26 mouse cellular contexts compared by ENCODE assay signal in the genomic region with DNA sequence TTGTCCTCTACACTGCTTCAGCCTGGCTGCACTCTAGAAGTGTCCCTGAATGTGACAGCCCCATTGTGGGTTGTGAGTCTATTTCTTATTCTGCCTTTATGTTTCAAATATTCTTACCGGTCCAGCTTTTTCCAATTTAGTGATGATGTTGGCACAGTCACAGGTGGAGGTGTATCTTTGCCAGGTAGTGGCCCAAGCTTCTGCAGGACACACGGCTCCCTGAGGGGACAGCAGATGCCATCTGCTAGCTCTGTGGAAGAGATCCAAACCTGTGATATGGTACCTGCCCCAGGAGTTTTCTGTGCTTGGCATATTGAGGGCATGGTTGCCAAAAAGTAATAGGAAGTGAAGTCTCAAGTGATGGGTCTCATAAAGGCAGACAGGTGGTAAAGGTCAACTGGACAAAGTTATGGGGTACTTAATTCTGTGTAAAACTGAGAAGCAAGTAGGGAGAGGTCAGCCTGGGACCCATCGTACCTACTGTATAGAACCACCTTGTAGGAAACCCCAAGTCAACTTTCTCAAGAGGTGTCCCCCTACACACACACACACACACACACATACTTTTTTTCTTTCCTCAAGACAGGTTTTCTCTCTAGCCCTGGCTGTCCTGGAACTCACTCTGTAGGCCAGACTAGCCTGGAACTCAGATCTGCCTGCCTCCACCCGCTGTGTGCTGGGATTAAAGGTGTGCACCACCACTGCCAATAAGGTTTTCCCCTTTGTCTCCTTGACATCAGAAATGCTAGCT. TPM values are rescaled to one million over a fixed set of nuclear protein-coding genes. Genes with fewer than 3 reads are reported as not detected.
DNase-seq lines count a peak whose midpoint lies in the region; ATAC-seq and TF ChIP-seq lines count a peak whose summit lies in the region.
"Had no signal": no experiment of that assay in that cellular context is flagged by ENCODE, and none has a peak within 500 bp of the region (broad histone marks: within the 10 kb centered on the region; RNA-seq: fewer than 3 reads in every experiment).

No protein-coding gene starts in this region.

- no peaks in the 10 kb centered on the region for H3K27me3 ChIP-seq in liver, embryonic 15.5 days
- H3K27me3 ChIP-seq in liver, postnatal 0 days (ENCODE audit: insufficient read depth, low read length): no peaks in the 10 kb centered on the region
- no peaks in the 10 kb centered on the region for H3K27me3 ChIP-seq in cerebellum, adult 2 months (ENCODE audit: control insufficient read depth, insufficient read depth, low read length)
- H3K27me3 ChIP-seq: CH12.LX; embryonic facial prominence, embryonic 15.5 days; forebrain, embryonic 12.5 days; heart, embryonic 13.5 days; hindbrain, embryonic 15.5 days; neural tube, embryonic 12.5 days had no signal

- TF ChIP-seq EP300 in liver, postnatal 0 days (IDR thresholded peaks at IDR 0.05; ENCODE audit: low read depth): no peak

- no peaks in the 10 kb centered on the region for H3K9me3 ChIP-seq in liver, embryonic 15.5 days (replicated peaks)
- H3K9me3 ChIP-seq in liver, postnatal 0 days (ENCODE audit: low read length): no peaks in the 10 kb centered on the region
- H3K9me3 ChIP-seq: embryonic facial prominence, embryonic 10.5 days; embryonic facial prominence, embryonic 15.5 days; forebrain, embryonic 12.5 days; heart, embryonic 13.5 days; hindbrain, embryonic 15.5 days; neural tube, embryonic 12.5 days had no signal

- no peak overlapping the region for H3K4me2 ChIP-seq in liver, embryonic 15.5 days
- H3K4me2 ChIP-seq in liver, postnatal 0 days (ENCODE audit: low read depth, low read length): no peak overlapping the region
- H3K4me2 ChIP-seq: embryonic facial prominence, embryonic 15.5 days; forebrain, embryonic 12.5 days; heart, embryonic 13.5 days; hindbrain, embryonic 15.5 days; neural tube, embryonic 12.5 days had no signal

- no peak for TF ChIP-seq POLR2A in cerebellum, adult 2 months (IDR thresholded peaks at IDR 0.05; ENCODE audit: borderline replicate concordance, insufficient read depth, low read length)

- no peak for DNase-seq in cerebellum, postnatal 4 days (ENCODE audit: low spot score in 2 of 2)
- DNase-seq in liver, postnatal 0 days: no peak
- DNase-seq in cerebellum, adult 2 months: peak; percentile 92 to 97
- peak; percentile 87 to 93 for DNase-seq in cerebellum, postnatal 14 days
- no peak for DNase-seq in kidney, adult 9 months
- no peak for DNase-seq in right cerebral cortex, postnatal 14 days
- DNase-seq: adrenal gland, adult 8-10 months; forebrain, postnatal 0 days; gastrocnemius, postnatal 10 days; heart, postnatal 10 days; kidney, adult 18-20 months; kidney, postnatal 36 days; lung, adult 18-20 months; lung, postnatal 4 days had no signal

- no peak overlapping the region for H3K9ac ChIP-seq in liver, embryonic 15.5 days
- no peak overlapping the region for H3K9ac ChIP-seq in liver, postnatal 0 days (replicated peaks)
- H3K9ac ChIP-seq: embryonic facial prominence, embryonic 15.5 days; forebrain, embryonic 12.5 days; forebrain, postnatal 0 days; heart, embryonic 13.5 days; hindbrain, embryonic 15.5 days; neural tube, embryonic 12.5 days had no signal

- no peak for TF ChIP-seq CTCF in liver, postnatal 0 days (IDR thresholded peaks at IDR 0.05; ENCODE audit: low read depth)
- no peak for TF ChIP-seq CTCF in cerebellum, adult 2 months (IDR thresholded peaks at IDR 0.05; ENCODE audit: borderline replicate concordance, insufficient read depth, low read depth, low read length)

- no peak overlapping the region for H3K4me3 ChIP-seq in liver, embryonic 15.5 days (replicated peaks)
- H3K4me3 ChIP-seq in liver, postnatal 0 days (ENCODE audit: low read depth, low read length): no peak overlapping the region
- no peak overlapping the region for H3K4me3 ChIP-seq in cerebellum, adult 2 months (replicated peaks; ENCODE audit: insufficient read depth, low read depth, low read length)
- H3K4me3 ChIP-seq: embryonic facial prominence, embryonic 10.5 days; embryonic facial prominence, embryonic 15.5 days; forebrain, embryonic 12.5 days; heart, embryonic 13.5 days; hindbrain, embryonic 15.5 days; layer of hippocampus, adult 2 months; neural tube, embryonic 12.5 days had no signal

- peak; percentile 70 for ATAC-seq in cerebellum, adult (ENCODE audit: insufficient number of reproducible peaks, low FRiP score, low TSS enrichment)
- no peak for ATAC-seq in liver, embryonic 15.5 days (ENCODE audit: insufficient read depth)
- ATAC-seq in liver, postnatal 0 days: no peak
- ATAC-seq: forebrain, postnatal 0 days; lung, postnatal 0 days; midbrain, embryonic 16.5 days had no signal

- H3K36me3 ChIP-seq in liver, embryonic 15.5 days (replicated peaks): peaks cover 55% of the 10 kb centered on the region
- peaks cover 57% of the 10 kb centered on the region for H3K36me3 ChIP-seq in liver, postnatal 0 days (replicated peaks; ENCODE audit: insufficient read depth, low read length)

- 0 out of 2 replicates have a peak overlapping the region, but pooled peaks have one; percentile 9 for H3K27ac ChIP-seq in liver, embryonic 15.5 days (replicated peaks)
- H3K27ac ChIP-seq in liver, postnatal 0 days (ENCODE audit: low read depth): no peak overlapping the region
- H3K27ac ChIP-seq in cerebellum, adult 2 months (ENCODE audit: insufficient read depth, low read length): peak overlapping the region; percentile 88
- H3K27ac ChIP-seq: embryonic facial prominence, embryonic 10.5 days; embryonic facial prominence, embryonic 15.5 days; forebrain, embryonic 12.5 days; heart, embryonic 13.5 days; hindbrain, embryonic 15.5 days; layer of hippocampus, adult 2 months; neural tube, embryonic 12.5 days had no signal

- 83% methylated on average over 4 of the region's 4 CpGs for WGBS in liver, embryonic 15.5 days (ENCODE audit: insufficient replicate concordance)
- 92% methylated on average over 4 of the region's 4 CpGs for WGBS in liver, postnatal 0 days (ENCODE audit: insufficient replicate concordance)
- 30% methylated on average over 4 of the region's 4 CpGs for WGBS in cerebellum, adult 2 months

- peaks cover 38% of the 10 kb centered on the region for H3K4me1 ChIP-seq in liver, embryonic 15.5 days (replicated peaks)
- peaks cover 18% of the 10 kb centered on the region; the same call in 1 of the 2 replicates for H3K4me1 ChIP-seq in liver, postnatal 0 days (ENCODE audit: insufficient read depth)
- H3K4me1 ChIP-seq in cerebellum, adult 2 months (ENCODE audit: control insufficient read depth, insufficient read depth, low read length): peaks cover 62% of the 10 kb centered on the region
- H3K4me1 ChIP-seq: embryonic facial prominence, embryonic 10.5 days; embryonic facial prominence, embryonic 15.5 days; forebrain, embryonic 12.5 days; neural tube, embryonic 12.5 days had no signal

RNA-seq across cellular contexts. Expression of gene Rab5if, which starts 12.0 kb away (rescaled TPM):
- polyA plus RNA-seq in liver, embryonic 15.5 days (2015; fragmentation: Nextera tagmentation; extraction: Ambion mirVana): 124 and 140 TPM in 2 replicates
- polyA plus RNA-seq in liver, postnatal 0 days (2015; fragmentation: Nextera tagmentation; extraction: Ambion mirVana): 190 and 216 TPM in 2 replicates
- polyA plus RNA-seq in cerebellum, adult 2 months (2012; rRNA removed): 145 and 149 TPM in 2 replicates

RNA-seq across cellular contexts. Expression of gene Sla2, which starts 12.1 kb away (rescaled TPM):
- polyA plus RNA-seq in liver, embryonic 15.5 days (2015; fragmentation: Nextera tagmentation; extraction: Ambion mirVana): 2.1 TPM in 2 replicates
- 1.8 and 2.4 TPM in 2 replicates for polyA plus RNA-seq in liver, postnatal 0 days (2015; fragmentation: Nextera tagmentation; extraction: Ambion mirVana)
- polyA plus RNA-seq in cerebellum, adult 2 months (2012; rRNA removed): 0.06 and 0.07 TPM in 2 replicates
- polyA plus RNA-seq: midbrain, embryonic 16.5 days had no signal

RNA-seq across cellular contexts. Expression of gene 4930518I15Rik, which starts 17.2 kb away (rescaled TPM):
- 2.0 and 2.5 TPM in 2 replicates for polyA plus RNA-seq in liver, embryonic 15.5 days (2015; fragmentation: Nextera tagmentation; extraction: Ambion mirVana)
- polyA plus RNA-seq in liver, postnatal 0 days (2015; fragmentation: Nextera tagmentation; extraction: Ambion mirVana): 1.2 and 1.8 TPM in 2 replicates
- 5.4 and 5.8 TPM in 2 replicates for polyA plus RNA-seq in cerebellum, adult 2 months (2012; rRNA removed)

RNA-seq across cellular contexts. Expression of gene Tgif2, which starts 35.1 kb away (rescaled TPM):
- 6.3 and 6.6 TPM in 2 replicates for polyA plus RNA-seq in liver, embryonic 15.5 days (2015; fragmentation: Nextera tagmentation; extraction: Ambion mirVana)
- 4.9 and 5.1 TPM in 2 replicates for polyA plus RNA-seq in liver, postnatal 0 days (2015; fragmentation: Nextera tagmentation; extraction: Ambion mirVana)
- 1.8 and 2.3 TPM in 2 replicates for polyA plus RNA-seq in cerebellum, adult 2 months (2012; rRNA removed)

Comparison
In these comparisons a context has a peak if more than half of its experiments do, and no peak if none do; other contexts are left out.
1. DNase-seq: peak in cerebellum, adult 2 months (2 of 2) and cerebellum, postnatal 14 days (2 of 2); none in cerebellum, postnatal 4 days (0 of 2), liver, postnatal 0 days (single experiment), kidney, adult 9 months (single experiment) and right cerebral cortex, postnatal 14 days (single experiment).